Mouse (Mus musculus) WW6 (cell line): ENCODE data around the gene Rbfox1.

Experiments
- DNase-seq: peaks from one replicate; pipeline ENCODE4 v3.0.0-alpha.2; 2013; ENCODE audit warnings: low read depth, low spot score

Gene Rbfox1

DNA sequence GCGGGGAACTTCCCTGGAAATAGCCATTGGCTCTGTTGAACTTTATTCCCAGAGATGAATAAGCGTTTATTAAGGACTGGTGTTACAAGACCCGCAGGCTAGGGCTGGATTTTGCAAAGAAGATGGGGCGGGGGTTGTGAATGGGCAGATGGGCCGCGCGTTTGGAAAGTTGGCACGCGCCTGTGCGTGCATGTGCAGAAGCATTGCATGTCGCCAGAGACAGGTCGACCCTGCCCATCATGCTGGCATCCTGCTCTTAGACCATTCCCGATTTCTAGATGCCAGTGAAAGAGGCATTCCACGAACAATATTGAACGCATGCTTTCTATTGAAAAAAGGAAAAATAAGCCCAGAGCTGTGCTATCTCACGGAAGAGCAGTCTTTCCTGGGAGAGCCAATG is 464.2 kb downstream of the Rbfox1 start:
- no peak for DNase-seq

DNA sequence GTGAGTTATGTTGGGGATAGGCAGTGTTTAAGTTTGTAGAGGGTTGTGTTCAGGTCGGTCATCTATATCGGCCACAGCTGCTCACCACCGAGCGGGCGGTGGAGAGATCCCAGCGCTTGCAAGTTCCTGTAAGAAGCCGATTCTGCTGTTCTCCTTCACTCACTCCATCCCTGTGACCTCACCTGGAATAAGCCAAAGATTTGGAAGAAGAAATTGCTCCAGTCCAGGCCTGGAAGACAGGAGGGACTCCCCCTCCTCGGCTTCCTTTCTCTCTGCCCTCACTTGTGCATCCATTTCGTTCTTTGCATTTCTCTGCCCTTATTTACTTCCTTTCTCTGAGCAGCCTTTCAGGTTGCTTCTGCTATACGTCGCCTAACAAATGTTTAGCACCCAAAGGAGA is 465.1 kb downstream of the Rbfox1 start:
- DNase-seq = no peak

DNA sequence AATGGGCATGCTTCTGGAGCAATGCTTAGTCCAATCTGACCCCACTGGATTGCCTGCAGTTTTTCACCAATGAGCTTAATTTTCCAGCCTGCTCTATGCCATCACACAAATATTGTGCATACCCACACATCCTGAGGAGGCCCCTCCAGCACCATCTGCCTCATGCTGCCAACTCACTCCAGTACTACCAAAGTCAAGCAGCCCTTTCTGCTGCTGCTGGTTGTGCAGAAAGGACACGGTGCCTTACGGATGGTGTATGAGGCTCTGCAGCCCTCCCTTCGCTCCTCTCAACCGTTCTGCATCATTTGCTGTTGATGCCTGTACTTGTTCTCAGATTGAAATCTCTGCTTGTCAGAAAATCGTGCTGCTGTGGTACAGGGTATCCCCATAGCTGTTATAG is 468.0 kb downstream of the Rbfox1 start:
- no peak for DNase-seq

GRCm38 (mm10) chr16:6356931-6357330 is 471.8 kb downstream of the Rbfox1 start:
- DNase-seq = no peak

GRCm38 (mm10) chr16:6365793-6366192 is 480.6 kb downstream of the Rbfox1 start:
- no peak for DNase-seq

DNA sequence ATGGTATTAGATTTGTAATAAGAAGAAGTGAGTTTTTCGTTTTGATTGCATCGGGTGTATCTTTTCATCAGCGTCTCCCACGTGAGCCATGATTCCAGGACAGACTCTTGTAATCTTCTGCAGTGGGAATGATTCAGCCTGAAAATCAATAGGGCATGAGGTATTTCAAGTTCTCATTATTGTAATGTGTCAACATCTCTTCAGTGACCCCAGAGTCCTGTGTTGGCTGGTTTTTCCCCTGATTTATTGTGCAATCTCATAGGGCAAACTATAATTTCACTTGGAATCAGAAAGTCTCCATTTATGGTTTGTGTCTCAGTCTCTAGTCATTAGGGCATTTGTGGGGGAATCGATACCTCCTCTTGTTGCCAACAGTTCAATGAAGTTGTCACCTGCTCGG is 481.5 kb downstream of the Rbfox1 start:
- DNase-seq = no peak

DNA sequence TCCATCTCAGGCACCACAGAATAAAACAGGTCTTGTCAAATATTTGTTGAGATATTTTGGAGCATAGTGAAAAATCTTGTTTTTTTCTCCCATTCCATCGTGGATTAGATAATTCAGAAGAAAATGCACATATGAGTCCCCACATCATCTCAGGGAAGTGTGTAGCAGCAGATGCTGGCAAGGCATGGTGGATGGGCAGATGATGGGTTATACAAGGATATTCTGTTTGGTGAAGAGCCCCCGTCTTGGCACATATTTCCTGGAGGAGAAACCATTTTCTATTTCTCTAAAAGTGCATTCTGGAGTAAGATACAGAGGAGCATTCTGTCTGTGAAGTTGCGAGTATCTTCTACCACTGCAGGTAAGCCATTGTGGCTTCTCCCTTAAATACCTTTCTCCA is 495.8 kb downstream of the Rbfox1 start:
- DNase-seq = no peak

GRCm38 (mm10) chr16:6381572-6381971 is 496.4 kb downstream of the Rbfox1 start:
- DNase-seq = no peak

DNA sequence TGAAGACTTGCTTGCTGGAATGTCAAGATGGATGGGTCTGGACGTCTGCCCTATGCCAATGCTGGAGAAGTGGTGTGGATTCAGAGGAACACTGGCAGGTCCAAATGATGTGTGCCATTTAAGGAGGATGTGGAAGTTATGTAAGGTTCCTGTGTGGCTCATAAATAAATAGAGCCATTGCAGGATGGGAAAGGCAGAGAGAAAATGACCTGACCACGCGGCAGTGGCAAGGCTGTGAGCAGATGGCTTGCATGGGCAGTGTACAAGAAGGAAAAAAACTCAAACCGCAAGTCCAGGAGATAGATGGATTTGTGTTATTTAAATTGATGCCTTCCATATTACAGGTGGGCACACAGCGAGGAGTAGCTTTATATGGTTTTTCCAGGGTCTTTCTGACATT is 497.6 kb downstream of the Rbfox1 start:
- DNase-seq = no peak

DNA sequence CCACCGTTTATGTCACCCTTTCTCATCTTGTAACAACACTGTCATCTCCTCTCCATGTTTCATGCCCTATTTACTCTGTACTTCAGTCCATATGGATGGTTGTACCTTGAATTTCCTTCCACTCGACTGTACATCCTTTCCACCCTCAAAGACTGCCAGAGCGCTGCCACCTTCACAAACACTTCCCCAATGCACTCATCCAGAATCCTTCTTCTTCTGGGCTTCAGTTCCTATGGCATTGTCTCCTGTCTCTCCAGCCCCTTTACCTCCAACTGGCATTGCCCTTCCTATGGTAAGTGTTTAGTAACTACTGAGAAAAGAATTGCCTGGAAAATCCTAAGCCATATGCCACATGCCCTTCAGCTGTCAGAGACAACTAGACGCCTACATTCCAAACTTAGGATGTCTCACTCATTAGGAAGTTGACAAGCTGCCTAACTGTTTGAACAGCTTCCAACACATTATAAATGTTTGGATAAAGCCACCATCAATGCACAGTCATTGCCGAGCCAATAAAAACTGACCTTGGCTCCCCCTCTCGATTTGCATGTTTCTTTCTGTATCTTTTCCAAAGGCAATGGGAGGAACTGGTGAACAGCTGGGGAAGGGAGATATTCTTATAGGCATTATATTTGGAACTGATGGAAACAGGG is 505.2 kb downstream of the Rbfox1 start:
- no peak for DNase-seq

GRCm38 (mm10) chr16:6396676-6397409 is 511.7 kb downstream of the Rbfox1 start:
- DNase-seq = no peak

GRCm38 (mm10) chr16:6397635-6398034 is 512.5 kb downstream of the Rbfox1 start:
- no peak for DNase-seq

GRCm38 (mm10) chr16:6402816-6403215 is 517.7 kb downstream of the Rbfox1 start:
- no peak for DNase-seq

DNA sequence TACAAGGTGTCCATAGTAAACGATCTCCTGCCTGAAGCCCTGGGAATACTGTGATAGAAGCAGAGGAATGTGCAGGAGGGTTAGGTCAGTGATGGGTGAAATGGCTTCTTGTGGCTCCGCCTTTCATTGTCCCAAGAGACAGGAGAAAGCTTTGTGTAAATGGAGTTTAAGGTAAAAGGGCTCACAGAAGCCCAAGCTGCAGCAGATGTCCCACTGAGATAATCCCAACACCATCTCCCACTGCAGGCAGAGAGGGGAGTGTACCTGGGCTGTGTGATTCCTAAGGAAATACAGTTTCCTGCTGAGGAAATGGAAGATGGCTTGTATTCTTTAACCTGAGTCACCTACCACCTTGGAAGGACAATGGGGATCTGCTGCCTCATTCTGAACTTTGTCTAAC is 529.7 kb downstream of the Rbfox1 start:
- peak; percentile 20 for DNase-seq

GRCm38 (mm10) chr16:6421623-6422145 is 536.5 kb downstream of the Rbfox1 start:
- DNase-seq = no peak

GRCm38 (mm10) chr16:6423878-6424409 is 538.8 kb downstream of the Rbfox1 start:
- no peak for DNase-seq

DNA sequence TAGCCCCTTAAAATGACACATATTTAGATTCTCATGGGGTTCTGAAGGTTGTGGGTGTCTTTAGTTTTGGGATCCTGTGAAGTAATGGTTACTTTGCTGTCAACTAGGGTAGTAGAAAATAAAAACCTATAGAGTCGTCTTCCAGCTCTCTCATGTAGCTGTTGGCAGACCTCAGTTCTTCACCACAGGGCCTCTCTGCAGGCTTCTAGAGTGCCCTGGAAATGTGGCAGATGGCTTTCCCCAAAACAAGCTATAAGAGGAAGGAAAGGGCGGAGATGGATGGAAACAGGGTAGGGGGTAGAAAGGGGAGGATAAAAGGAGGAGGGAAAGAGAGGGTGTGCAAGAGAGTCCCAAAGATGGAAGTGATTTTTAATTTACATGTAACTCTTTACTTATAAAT is 539.6 kb downstream of the Rbfox1 start:
- DNase-seq = no peak

DNA sequence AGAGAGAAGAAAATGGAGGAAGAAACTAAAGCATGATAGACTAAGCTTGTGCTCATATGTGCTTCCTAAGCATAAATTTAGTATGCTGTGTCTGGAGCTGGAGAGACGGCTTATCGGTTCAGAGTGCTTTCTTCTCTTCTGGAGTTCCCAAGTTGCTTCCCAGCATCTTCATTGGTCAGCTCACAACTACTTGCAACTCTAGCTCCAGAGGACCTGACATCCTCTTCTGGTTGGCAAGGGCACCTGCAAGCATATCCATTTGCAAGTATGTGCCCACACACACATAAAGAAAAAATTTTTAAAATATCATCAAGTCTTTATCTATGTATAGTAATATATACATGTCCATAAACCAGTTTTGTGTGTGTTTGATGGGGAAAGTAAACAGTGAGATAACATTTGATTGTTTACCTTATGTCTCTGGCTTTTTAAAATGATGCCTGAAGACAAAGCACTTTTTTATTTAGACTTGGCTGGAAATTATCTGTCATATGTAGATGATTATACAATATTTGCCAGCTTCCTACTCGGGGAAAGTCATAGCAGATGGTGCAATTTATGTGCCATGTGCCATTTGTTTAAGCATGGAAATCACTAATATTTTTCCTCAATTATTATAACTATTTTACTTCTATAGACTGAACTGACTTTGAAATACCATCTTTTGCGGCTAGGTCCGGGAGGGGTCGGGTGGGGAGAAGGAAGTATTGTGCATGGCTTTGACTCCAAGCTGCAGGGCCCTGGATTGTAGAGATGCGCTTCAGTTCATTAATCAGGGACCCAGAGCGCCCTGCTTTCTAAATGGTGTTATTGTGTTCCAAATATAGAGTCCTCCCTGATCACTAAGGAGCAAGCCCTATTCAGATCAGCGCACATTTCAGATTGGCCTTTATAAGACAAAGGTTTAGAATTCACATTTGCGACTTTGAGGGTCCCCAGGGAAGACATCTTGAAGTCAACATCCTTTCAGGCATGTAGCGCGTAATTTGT is 542.4 kb downstream of the Rbfox1 start:
- no peak for DNase-seq

DNA sequence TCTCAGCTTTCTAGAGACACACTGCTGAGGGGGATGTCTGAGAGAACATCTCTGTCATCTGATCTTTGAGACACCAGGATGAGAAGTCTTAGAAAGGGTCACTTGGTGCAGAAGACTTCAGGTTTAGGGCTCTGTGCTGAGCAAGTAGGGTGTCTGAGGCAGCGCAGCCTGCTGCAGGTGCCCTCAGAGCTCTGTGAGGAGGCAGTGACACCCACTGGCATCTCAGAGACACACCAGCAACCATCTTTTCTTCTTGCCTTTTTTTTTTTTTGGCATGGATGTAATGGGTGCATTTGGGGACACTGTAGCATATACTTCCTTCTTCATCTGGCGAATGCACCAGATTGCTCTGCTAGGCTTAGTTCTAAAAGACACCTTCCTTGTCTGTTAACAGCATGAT is 545.8 kb downstream of the Rbfox1 start:
- no peak for DNase-seq

DNA sequence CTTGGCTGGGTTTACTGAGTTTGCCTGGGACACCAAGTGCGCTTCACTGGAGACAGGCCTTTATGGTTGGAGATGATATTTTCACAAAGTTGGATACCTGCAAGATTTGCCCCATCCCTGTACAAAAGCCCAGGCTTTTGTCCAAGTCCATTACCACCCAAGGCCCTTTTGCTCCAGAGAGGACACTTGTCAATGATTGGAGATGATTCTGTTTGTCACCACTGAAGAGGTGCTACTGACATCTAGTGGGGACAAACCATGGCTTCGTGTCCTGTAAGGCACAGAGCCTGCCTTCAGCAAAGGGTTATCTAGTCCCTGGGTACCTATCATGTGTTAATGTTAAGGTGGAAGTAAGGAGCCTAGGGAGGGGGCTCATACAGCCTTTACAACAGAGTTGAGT is 551.3 kb downstream of the Rbfox1 start:
- no peak for DNase-seq

GRCm38 (mm10) chr16:6448250-6448649 is 563.1 kb downstream of the Rbfox1 start:
- no peak for DNase-seq

DNA sequence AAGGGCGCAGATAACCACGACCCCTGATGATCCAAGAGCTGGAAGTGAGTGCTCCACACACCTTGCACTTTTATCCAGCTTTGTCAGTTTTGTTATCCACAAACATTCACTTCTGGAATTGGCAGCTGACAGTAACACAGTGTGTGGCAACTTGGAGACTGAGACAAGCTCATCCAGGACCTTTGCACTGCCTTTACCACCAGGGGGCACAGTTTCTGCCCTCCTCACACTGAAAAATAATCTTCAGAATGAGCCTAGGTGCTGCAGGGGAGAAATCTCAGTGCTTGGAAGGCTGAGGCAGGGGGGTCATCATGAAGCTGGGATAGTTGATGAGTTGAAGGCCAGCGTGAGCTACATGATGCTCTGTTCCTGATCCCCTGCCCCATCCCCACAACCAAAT is 570.2 kb downstream of the Rbfox1 start:
- DNase-seq = no peak
